Mouse (Mus musculus) testis, adult 2 months (tissue): Measurements from ENCODE around the gene Ect2. TPM values are rescaled to one million over a fixed set of nuclear protein-coding genes. Genes with fewer than 3 reads are reported as not detected.

ENCODE experiments used
- H3K27ac ChIP-seq: fragments of 200-500 bp; 2 replicates; pipeline ENCODE4 v1.5.1; 2012; ENCODE audit warnings: low read depth, low read length; ENCODE audit not compliant: control insufficient read depth, insufficient read depth
- H3K27me3 ChIP-seq: fragments of 200-500 bp; 2 replicates; pipeline ENCODE4 v1.6.1; 2012; ENCODE audit warnings: mild to moderate bottlenecking, low read length, moderate library complexity; ENCODE audit not compliant: control insufficient read depth, insufficient read depth
- H3K36me3 ChIP-seq: fragments of 200-500 bp; 2 replicates; pipeline ENCODE4 v1.6.1; 2012; ENCODE audit warnings: mild to moderate bottlenecking, low read length; ENCODE audit not compliant: control insufficient read depth, insufficient read depth
- H3K4me1 ChIP-seq: fragments of 200-500 bp; 2 replicates; pipeline ENCODE4 v1.6.1; 2012; ENCODE audit warnings: low read length; ENCODE audit not compliant: control insufficient read depth, insufficient read depth
- H3K4me3 ChIP-seq: fragments of 200-500 bp; 2 replicates; pipeline ENCODE4 v1.5.1; 2012; ENCODE audit warnings: low read depth, mild to moderate bottlenecking, low read length, moderate library complexity, mixed read lengths; ENCODE audit not compliant: control insufficient read depth
- CTCF ChIP-seq: fragments of 200-500 bp; IDR thresholded peaks from 2 replicates; pipeline ENCODE4 v1.5.1; 2012; ENCODE audit warnings: low read depth, mild to moderate bottlenecking, inconsistent platforms, low read length, moderate library complexity; ENCODE audit not compliant: control insufficient read depth, insufficient read depth, insufficient replicate concordance
- POLR2A ChIP-seq: fragments of 200-500 bp; IDR thresholded peaks from 2 replicates; pipeline ENCODE4 v1.6.1; 2012; ENCODE audit warnings: low read depth, mild to moderate bottlenecking, inconsistent platforms, low read length, moderate library complexity; ENCODE audit not compliant: control insufficient read depth
- polyA plus RNA-seq: library from polyadenylated mRNA; depleted of rRNA; stranded (reverse); fragments of >200 nt; gene quantifications from 2 replicates; pipeline ENCODE4 v1.2.3, GENCODE M21; 2012

Gene Ect2
- polyA plus RNA-seq, 1 experiment, result 11.5 TPM

GRCm38 (mm10) chr3:27155856-27156593 is 2.3 kb upstream of the Ect2 start:
- no peaks in the 10 kb centered on the region for H3K27me3 ChIP-seq
- H3K27ac ChIP-seq, result no peak overlapping the region
- H3K4me3 ChIP-seq, result no peak overlapping the region
- TF ChIP-seq POLR2A, result no peak
- no peak for TF ChIP-seq CTCF
- H3K36me3 ChIP-seq, result no peaks in the 10 kb centered on the region
- peaks cover 7% of the 10 kb centered on the region for H3K4me1 ChIP-seq

- Histone ChIP-seq H3K4me3 (peak overlapping the region; percentile 55), H3K4me1 (peaks cover 7% of the 10 kb centered on the region)
- no peak for TF ChIP-seq CTCF
- no peak for TF ChIP-seq POLR2A
Measured at GRCm38 (mm10) chr3:27155051-27155855, 1.6 kb upstream of the Ect2 start.

DNA sequence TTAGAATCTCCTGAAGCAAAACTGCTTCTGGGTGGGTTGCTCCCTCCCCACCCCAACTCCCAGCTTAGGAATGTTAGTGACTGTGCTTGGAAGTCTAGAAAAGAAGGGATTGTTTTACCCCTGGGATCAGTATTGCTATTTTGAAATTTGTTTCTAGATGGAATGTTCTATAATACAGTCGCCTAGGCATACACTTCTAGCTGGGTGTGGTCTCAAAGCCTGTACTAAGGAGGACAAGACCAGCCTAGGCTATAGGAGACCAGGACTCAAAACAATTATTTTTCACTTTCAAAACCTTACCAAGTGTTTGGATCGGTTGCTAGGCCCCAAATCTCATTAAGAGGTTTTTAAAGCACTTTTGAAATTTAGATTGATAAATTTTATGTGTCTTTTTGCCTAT is 602 bp upstream of the Ect2 start:
- no peak for TF ChIP-seq CTCF
- no peak for TF ChIP-seq POLR2A
- H3K27ac ChIP-seq, result peak overlapping the region; percentile 84
- H3K36me3 ChIP-seq, result no peaks in the 10 kb centered on the region
- H3K27me3 ChIP-seq, result no peaks in the 10 kb centered on the region
- peaks cover 7% of the 10 kb centered on the region for H3K4me1 ChIP-seq
- peak overlapping the region; percentile 90; the same call in 1 of the 2 replicates for H3K4me3 ChIP-seq

More at GRCm38 (mm10) chr3:27155051-27155855, 1.6 kb upstream of the Ect2 start:
- Histone ChIP-seq H3K27me3 (no peaks in the 10 kb centered on the region), H3K36me3 (no peaks in the 10 kb centered on the region), H3K27ac (peak overlapping the region; percentile 66)

DNA sequence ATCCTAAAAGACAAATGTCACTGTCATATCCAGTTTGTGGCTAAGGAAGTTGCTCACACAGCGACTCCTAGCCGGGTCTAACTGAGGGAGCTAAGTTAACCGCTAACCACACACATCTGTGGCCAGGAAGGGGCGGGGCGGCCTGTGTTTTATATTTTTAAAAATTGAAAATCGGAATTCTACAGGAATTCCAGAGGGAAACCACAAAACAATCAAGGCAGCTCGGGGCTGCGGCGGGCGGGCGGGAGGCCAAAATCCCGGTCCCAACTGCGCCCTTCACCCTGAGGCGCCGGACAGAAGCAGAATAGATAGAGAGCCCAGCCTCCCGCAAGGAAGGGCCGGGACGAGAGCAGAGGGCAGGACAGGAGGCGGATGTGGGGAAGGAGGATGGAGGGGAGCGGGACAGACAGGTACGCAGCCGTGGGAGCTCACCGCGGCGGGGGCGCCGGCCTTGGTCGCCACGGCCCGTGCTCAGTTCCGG is 447 bp downstream of the Ect2 start:
- Histone ChIP-seq H3K27ac (peak overlapping the region; percentile 73), H3K36me3 (no peaks in the 10 kb centered on the region), H3K27me3 (no peaks in the 10 kb centered on the region), H3K4me1 (peaks cover 7% of the 10 kb centered on the region), H3K4me3 (peak overlapping the region; percentile 90)
- TF ChIP-seq POLR2A (no peak), CTCF (no peak)

- H3K27ac ChIP-seq, result no peak overlapping the region
- H3K27me3 ChIP-seq, result no peaks in the 10 kb centered on the region
- H3K4me1 ChIP-seq, result no peaks in the 10 kb centered on the region
- TF ChIP-seq POLR2A, result no peak
- no peak for TF ChIP-seq CTCF
- no peak overlapping the region for H3K4me3 ChIP-seq
- H3K36me3 ChIP-seq, result peaks cover 3% of the 10 kb centered on the region
Measured at GRCm38 (mm10) chr3:27145733-27146132, 7.9 kb downstream of the Ect2 start.

GRCm38 (mm10) chr3:27143570-27143969 is 10.1 kb downstream of the Ect2 start:
- Histone ChIP-seq H3K27me3 (no peaks in the 10 kb centered on the region), H3K27ac (no peak overlapping the region), H3K4me1 (no peaks in the 10 kb centered on the region), H3K4me3 (no peak overlapping the region), H3K36me3 (peaks cover 3% of the 10 kb centered on the region)
- TF ChIP-seq POLR2A, result no peak
- no peak for TF ChIP-seq CTCF

GRCm38 (mm10) chr3:27140101-27140500 is 13.6 kb downstream of the Ect2 start:
- Histone ChIP-seq H3K27me3 (no peaks in the 10 kb centered on the region), H3K4me3 (no peak overlapping the region), H3K4me1 (no peaks in the 10 kb centered on the region), H3K27ac (no peak overlapping the region), H3K36me3 (peaks cover 3% of the 10 kb centered on the region)
- TF ChIP-seq POLR2A (no peak), CTCF (no peak)
